Mouse (Mus musculus): ENCODE measurements around the gene Slc38a6.

Gene Slc38a6

DNA sequence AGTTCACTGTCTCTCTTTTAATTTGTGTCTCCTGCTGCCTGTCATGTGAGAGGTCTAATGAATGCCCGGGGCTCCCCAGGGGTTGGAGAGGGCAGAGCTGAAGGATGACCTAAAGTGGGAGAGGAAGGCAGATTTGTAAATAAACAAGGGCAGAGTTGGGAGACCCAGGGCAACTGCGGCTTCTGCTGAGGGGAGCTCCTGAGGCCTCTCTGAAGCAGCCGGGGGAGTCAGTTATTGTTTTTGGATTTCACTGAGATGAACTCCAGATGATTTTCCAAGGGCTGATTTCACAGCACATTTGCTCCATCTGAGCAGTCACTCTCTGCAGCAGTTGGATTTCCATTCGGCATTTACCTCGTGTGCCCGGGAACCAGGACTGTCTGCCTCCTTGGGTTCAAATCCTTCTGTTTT is 107.3 kb downstream of the Slc38a6 start:
- DNase-seq (ENCODE audit: low spot score in 2 of 2): no peak

GRCm38 (mm10) chr12:73394571-73394970 is 108.0 kb downstream of the Slc38a6 start:
- no peak for DNase-seq (ENCODE audit: low spot score in 2 of 2)

DNA sequence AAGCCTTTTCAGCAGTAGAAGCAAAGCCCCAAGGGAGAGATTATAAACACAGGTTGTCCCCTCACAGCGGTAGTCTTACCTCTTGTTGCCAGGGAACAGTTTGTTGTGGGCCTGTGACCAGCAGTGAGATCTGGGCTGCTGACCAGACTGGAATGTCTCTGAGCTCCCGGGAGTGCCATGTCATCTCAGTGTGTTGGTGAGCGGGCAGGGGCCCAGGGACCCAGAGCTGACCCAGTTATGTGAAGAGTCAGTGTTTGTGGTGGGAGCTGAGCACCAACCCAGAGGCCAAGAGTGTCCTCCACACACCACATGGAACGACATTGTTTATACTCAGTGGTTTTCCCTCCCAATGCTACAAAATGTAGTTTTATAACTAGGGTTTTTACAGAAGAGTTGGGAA is 112.8 kb downstream of the Slc38a6 start:
- no peak for DNase-seq (ENCODE audit: low spot score in 2 of 2)

GRCm38 (mm10) chr12:73400481-73401025 is 114.0 kb downstream of the Slc38a6 start:
- DNase-seq (ENCODE audit: low spot score in 2 of 2): no peak

DNA sequence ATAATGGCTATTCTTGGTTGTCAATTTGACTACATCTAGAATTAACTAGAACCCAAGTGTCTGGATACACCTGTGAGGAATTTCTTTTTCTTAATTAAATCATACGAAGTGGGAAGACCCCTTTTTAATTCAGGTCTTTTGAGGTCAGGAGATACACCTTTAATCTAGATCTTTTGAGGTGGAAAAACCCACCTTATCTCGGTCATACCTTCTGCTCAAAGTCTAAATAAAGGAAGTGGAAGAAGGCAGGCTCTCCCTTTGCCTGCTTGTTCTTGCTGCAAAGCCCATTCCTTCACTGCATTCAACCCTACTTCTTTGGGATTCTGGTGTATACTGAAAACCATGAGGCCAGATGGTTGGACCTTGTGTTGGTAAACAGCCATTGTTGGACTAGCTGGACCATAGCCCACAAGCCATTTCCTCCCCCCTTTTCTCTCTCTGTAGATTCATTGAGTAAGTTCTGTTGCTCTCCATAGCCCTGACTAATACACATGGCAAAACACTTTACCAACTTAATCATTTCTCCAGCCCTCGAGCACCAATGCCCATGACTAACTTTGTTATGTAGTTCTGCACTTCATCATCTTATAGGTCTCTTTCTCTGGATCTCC is 115.0 kb downstream of the Slc38a6 start:
- DNase-seq (ENCODE audit: low spot score in 2 of 2): no peak

DNA sequence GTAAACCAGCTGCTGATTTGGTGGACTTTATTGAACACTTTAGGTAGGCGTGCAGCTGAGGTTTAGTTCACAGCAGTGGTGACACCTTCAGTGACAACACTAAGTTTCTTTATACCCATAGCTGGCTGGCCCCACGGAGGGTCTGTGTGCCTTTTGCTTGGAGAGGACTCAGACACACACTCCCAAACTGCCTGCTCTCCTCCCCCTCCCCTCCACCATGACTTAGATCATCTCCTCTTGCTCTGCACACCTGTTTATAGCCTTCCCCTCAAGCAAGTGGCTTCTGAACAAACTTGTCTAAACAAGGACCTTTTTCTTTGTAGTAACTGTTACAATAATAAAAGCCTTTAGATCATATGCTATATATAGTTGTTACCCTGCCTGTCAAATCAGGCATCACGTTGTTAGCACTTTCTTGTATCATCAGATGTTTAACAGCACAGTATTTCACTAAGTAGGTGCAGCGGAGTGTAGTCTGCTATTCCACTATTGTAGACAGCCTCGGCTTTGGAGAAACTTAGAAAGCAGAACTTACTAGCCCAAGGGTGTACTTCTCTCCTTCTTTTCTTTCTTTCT is 115.6 kb downstream of the Slc38a6 start:
- DNase-seq (ENCODE audit: low spot score in 2 of 2): peak; percentile 45 to 49

- no peak for DNase-seq (ENCODE audit: low spot score in 2 of 2)
These were observed 116.5 kb downstream of the Slc38a6 start for GRCm38 (mm10) chr12:73402851-73403665.
